Mouse (Mus musculus) activated CD4-positive, CD25-positive, alpha-beta regulatory T cell, adult 9 weeks (primary cell): ENCODE data around the gene Olfr1248. TPM values are rescaled to one million over a fixed set of nuclear protein-coding genes. Genes with fewer than 3 reads are reported as not detected.

ENCODE experiments used
- polyA plus RNA-seq: library from polyadenylated mRNA; unstranded; fragments of 100-300 nt; shearing (Covaris generic); gene quantifications from one replicate; pipeline ENCODE4 v1.2.1, GENCODE M21; 2017

Gene Olfr1248
- not detected for polyA plus RNA-seq

GRCm38 (mm10) chr2:89618145-89618544 lies at the start of gene Olfr1248:
Gene Olfr1248, minus strand, starts transcription at chr2:89618245.

GRCm38 (mm10) chr2:89661367-89661766 lies 43.3 kb upstream of the Olfr1248 start, which contains the start of gene Olfr1250:
Gene Olfr1250, minus strand, starts transcription at chr2:89661467.

GRCm38 (mm10) chr2:89634883-89635282 lies 16.8 kb upstream of the Olfr1248 start, which contains the start of gene Olfr1249:
Gene Olfr1249, minus strand, starts transcription at chr2:89634983.

GRCm38 (mm10) chr2:89614030-89614429 lies 4.0 kb downstream of the Olfr1248 start, which contains the start of gene Olfr1247:
Gene Olfr1247, minus strand, starts transcription at chr2:89614130.

GRCm38 (mm10) chr2:89593057-89593456 lies 25.0 kb downstream of the Olfr1248 start, which contains the start of gene Olfr1246:
Gene Olfr1246, minus strand, starts transcription at chr2:89593157.

GRCm38 (mm10) chr2:89578347-89578746 lies 39.7 kb downstream of the Olfr1248 start, which contains the start of gene Olfr1245:
Gene Olfr1245, minus strand, starts transcription at chr2:89578447.

Other genes starting within 250 kb of the Olfr1248 start
- gene Olfr1238, start 208.6 kb downstream of the Olfr1248 start, polyA plus RNA-seq = not detected
- gene Olfr1239, start 197.8 kb downstream of the Olfr1248 start, polyA plus RNA-seq = not detected
- not detected for gene Olfr1240, start 175.2 kb downstream of the Olfr1248 start, polyA plus RNA-seq
- not detected for gene Olfr1241, start 131.1 kb downstream of the Olfr1248 start, polyA plus RNA-seq
- gene Olfr1242, start 119.9 kb downstream of the Olfr1248 start, polyA plus RNA-seq = not detected
- gene Olfr1243, start 86.8 kb downstream of the Olfr1248 start, polyA plus RNA-seq = not detected
- gene Olfr1245, start 39.8 kb downstream of the Olfr1248 start, polyA plus RNA-seq = not detected
- gene Olfr1246, start 25.1 kb downstream of the Olfr1248 start, polyA plus RNA-seq = not detected
- not detected for gene Olfr1247, start 4.1 kb downstream of the Olfr1248 start, polyA plus RNA-seq
- not detected for gene Olfr1249, start 16.7 kb upstream of the Olfr1248 start, polyA plus RNA-seq
- gene Olfr1250, start 43.2 kb upstream of the Olfr1248 start, polyA plus RNA-seq = not detected
- gene Olfr1251, start 53.7 kb upstream of the Olfr1248 start, polyA plus RNA-seq = not detected
- gene Olfr1252, start 106.8 kb upstream of the Olfr1248 start, polyA plus RNA-seq = not detected
- not detected for gene Olfr1253, start 138.8 kb upstream of the Olfr1248 start, polyA plus RNA-seq
- not detected for gene Olfr1254, start 175.4 kb upstream of the Olfr1248 start, polyA plus RNA-seq
- not detected for gene Olfr1255, start 193.8 kb upstream of the Olfr1248 start, polyA plus RNA-seq
- gene Olfr1256, start 223.3 kb upstream of the Olfr1248 start, polyA plus RNA-seq = not detected
- gene Olfr48, start 230.0 kb upstream of the Olfr1248 start, polyA plus RNA-seq = not detected